Mouse (Mus musculus): ENCODE measurements at regions not wholly inside any gene's neighbourhood (a gene's known extent, or its start where the extent isn't known, plus 50 kb on each side); places are given as distances from the start of the nearest gene placed in this dataset. TPM values are rescaled to one million over a fixed set of nuclear protein-coding genes. Genes with fewer than 3 reads are reported as not detected.

DNA sequence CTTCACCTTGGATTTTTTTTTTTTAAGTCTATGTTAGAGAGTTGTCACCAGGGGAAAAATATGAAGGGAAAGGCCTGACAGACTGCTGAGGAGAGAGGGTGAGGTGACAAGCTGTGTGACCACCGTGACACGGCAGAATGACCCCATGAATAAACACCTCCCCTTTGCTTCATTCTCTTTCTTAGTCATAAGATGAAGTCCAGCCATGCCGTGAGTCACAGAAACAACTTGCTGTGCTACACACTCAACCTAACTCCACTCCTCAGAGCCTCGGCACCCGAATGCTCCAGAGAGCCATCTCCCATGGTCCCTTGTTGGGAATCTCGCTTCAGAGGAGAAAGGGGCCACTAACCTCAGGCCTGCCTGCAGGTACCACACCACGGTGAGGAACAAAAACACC is 246.1 kb downstream of the Cdc5l start:
- Histone ChIP-seq H3K27me3 (ENCODE audit: control insufficient read depth, insufficient read depth, low read length) (no peaks in the 10 kb centered on the region), H3K9ac (replicated peaks; ENCODE audit: low read depth, low read length) (no peak overlapping the region), H3K9me3 (ENCODE audit: control insufficient read depth, low read depth, low read length) (no peaks in the 10 kb centered on the region), H3K27ac (ENCODE audit: low read length) (no peak overlapping the region), H3K4me3 (ENCODE audit: low read depth, low read length) (no peak overlapping the region), H3K4me2 (replicated peaks; ENCODE audit: low read depth, low read length) (no peak overlapping the region), H3K36me3 (ENCODE audit: control insufficient read depth, insufficient read depth, low read length) (no peaks in the 10 kb centered on the region), H3K4me1 (ENCODE audit: control insufficient read depth, insufficient read depth, low read length) (no peaks in the 10 kb centered on the region)
- WGBS: 80% methylated on average over 7 of the region's 7 CpGs
- ATAC-seq (ENCODE audit: insufficient number of reproducible peaks, insufficient read depth, low FRiP score, low read depth): no peak

DNA sequence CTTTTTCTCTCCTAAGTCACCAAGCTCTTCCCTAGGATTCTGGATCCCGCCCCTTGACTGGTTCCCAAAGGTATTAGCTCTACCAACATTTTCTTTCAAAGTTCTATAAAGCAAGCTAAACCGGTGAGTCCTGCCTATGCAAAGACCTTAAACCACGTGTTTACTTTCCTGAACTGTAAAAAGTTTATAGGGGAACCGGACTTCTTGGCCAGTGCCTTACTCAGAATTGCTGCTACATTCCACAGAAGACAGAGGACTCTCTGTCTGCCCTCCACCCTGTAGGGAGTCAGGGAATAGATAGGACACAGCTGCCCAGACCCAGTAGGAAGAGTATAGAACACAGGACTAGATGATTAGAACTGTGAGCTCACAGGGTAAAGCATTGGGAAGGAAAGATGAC is 257.2 kb downstream of the Cdc5l start:
- Histone ChIP-seq H3K4me1 (ENCODE audit: control insufficient read depth, insufficient read depth, low read length) (no peaks in the 10 kb centered on the region), H3K27me3 (ENCODE audit: control insufficient read depth, insufficient read depth, low read length) (no peaks in the 10 kb centered on the region), H3K9ac (replicated peaks; ENCODE audit: low read depth, low read length) (no peak overlapping the region), H3K4me2 (replicated peaks; ENCODE audit: low read depth, low read length) (no peak overlapping the region), H3K36me3 (ENCODE audit: control insufficient read depth, insufficient read depth, low read length) (no peaks in the 10 kb centered on the region), H3K27ac (ENCODE audit: low read length) (no peak overlapping the region), H3K9me3 (ENCODE audit: control insufficient read depth, low read depth, low read length) (no peaks in the 10 kb centered on the region), H3K4me3 (ENCODE audit: low read depth, low read length) (no peak overlapping the region)
- WGBS: 37% methylated on average over 4 of the region's 4 CpGs
- no peak for ATAC-seq (ENCODE audit: insufficient number of reproducible peaks, insufficient read depth, low FRiP score, low read depth)

DNA sequence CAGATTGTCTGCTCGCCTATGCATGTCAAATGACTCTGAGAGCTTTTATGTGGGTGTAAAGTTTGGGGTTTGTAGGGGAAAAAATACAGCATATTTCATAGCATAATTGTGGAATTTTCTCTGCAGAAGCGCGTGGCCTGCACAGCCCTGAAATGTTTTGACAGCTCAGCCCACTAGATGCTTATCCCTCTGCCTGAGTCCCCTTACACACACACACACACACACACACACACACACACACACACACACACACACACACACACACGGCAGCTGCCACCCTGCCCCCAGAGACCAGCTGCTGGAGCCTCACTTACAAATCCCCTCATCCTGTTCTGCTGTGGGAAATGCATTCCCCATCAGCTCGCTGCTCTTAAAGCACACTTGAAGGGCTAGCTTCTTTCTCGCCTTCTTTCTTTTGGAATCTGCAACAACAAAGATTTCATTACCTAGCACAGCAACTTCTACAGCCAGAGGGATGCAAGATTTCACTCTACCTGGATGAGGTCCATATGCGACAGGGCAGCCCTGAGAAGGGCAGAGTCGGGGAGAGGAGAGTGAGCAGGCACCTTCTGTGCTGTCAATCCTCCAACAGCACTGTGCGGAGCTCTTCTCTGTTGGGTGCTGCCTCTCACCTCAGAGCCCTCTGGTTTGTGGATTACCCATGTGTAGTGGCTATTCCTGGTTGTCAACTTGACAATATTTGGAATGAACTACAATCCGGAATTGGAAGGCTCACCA is 264.1 kb downstream of the Cdc5l start:
- Histone ChIP-seq H3K27ac (ENCODE audit: low read length) (peak overlapping the region; percentile 49; the same call in 1 of the 2 replicates), H3K36me3 (ENCODE audit: control insufficient read depth, insufficient read depth, low read length) (no peaks in the 10 kb centered on the region), H3K4me1 (ENCODE audit: control insufficient read depth, insufficient read depth, low read length) (peaks cover 11% of the 10 kb centered on the region; the same call in 1 of the 2 replicates), H3K4me2 (replicated peaks; ENCODE audit: low read depth, low read length) (no peak overlapping the region), H3K9ac (replicated peaks; ENCODE audit: low read depth, low read length) (no peak overlapping the region), H3K4me3 (ENCODE audit: low read depth, low read length) (no peak overlapping the region), H3K27me3 (ENCODE audit: control insufficient read depth, insufficient read depth, low read length) (no peaks in the 10 kb centered on the region), H3K9me3 (ENCODE audit: control insufficient read depth, low read depth, low read length) (no peaks in the 10 kb centered on the region)
- WGBS: 27% methylated on average over 10 of the region's 10 CpGs
- no peak for ATAC-seq (ENCODE audit: insufficient number of reproducible peaks, insufficient read depth, low FRiP score, low read depth)

Small RNAs in the stretch of these regions (microRNA-seq; reads per million reads assigned to microRNA genes)
- not detected for gene Gm24979
